In genomic region chr16:45259663-45260062, GRCm38 (mm10) we compare ENCODE assay signal across 13 mouse cellular contexts. TPM values are rescaled to one million over a fixed set of nuclear protein-coding genes. Genes with fewer than 3 reads are reported as not detected.
DNase-seq lines count a peak whose midpoint lies in the region; ATAC-seq lines count a peak whose summit lies in the region.
"Had no signal": no experiment of that assay in that cellular context is flagged by ENCODE, and none has a peak within 500 bp of the region (broad histone marks: within the 10 kb centered on the region; RNA-seq: fewer than 3 reads in every experiment).

No protein-coding gene starts in this region.

- no peaks in the 10 kb centered on the region for H3K27me3 ChIP-seq in liver, embryonic 13.5 days
- H3K27me3 ChIP-seq: embryonic facial prominence, embryonic 13.5 days; liver, embryonic 15.5 days; midbrain, embryonic 15.5 days had no signal

- no peak overlapping the region for H3K27ac ChIP-seq in liver, embryonic 13.5 days
- H3K27ac ChIP-seq: embryonic facial prominence, embryonic 13.5 days; gastrocnemius, adult 2 months; liver, embryonic 15.5 days; midbrain, embryonic 15.5 days had no signal

- H3K4me1 ChIP-seq in liver, embryonic 13.5 days (replicated peaks): no peaks in the 10 kb centered on the region
- H3K4me1 ChIP-seq: liver, embryonic 15.5 days; midbrain, embryonic 15.5 days had no signal

- peak; percentile 20 for DNase-seq in adrenal gland, postnatal 14 days
- no peak for DNase-seq in adrenal gland, adult 8-10 months
- DNase-seq in 3T3-L1 (ENCODE audit: low read depth, low spot score) (peak; percentile 36), NIH3T3 (ENCODE audit: low read depth) (peak; percentile 21)
- peak; percentile 8 for DNase-seq in liver, embryonic 13.5 days
- DNase-seq in right cerebral cortex, postnatal 14 days: no peak
- no peak for DNase-seq in left cerebral cortex, postnatal 4 days
- no peak for DNase-seq in gastrocnemius, adult 18-20 months (ENCODE audit: low spot score)
- DNase-seq: gastrocnemius, adult 2 months had no signal

- H3K9ac ChIP-seq in liver, embryonic 13.5 days: no peak overlapping the region
- H3K9ac ChIP-seq: embryonic facial prominence, embryonic 13.5 days; liver, embryonic 15.5 days; midbrain, embryonic 15.5 days had no signal

- no peaks in the 10 kb centered on the region for H3K36me3 ChIP-seq in liver, embryonic 13.5 days
- H3K36me3 ChIP-seq: embryonic facial prominence, embryonic 13.5 days; liver, embryonic 15.5 days; midbrain, embryonic 15.5 days had no signal

- WGBS in liver, embryonic 13.5 days (ENCODE audit: insufficient replicate concordance): 75% methylated on average over 2 of the region's 2 CpGs

- intact Hi-C loops in left cerebral cortex, postnatal 4 days (cut with DNase I): no loop called here

- no peak overlapping the region for H3K4me2 ChIP-seq in liver, embryonic 13.5 days
- H3K4me2 ChIP-seq: embryonic facial prominence, embryonic 13.5 days; liver, embryonic 15.5 days; midbrain, embryonic 15.5 days had no signal

- no peak for ATAC-seq in liver, embryonic 13.5 days (ENCODE audit: low read depth)
- ATAC-seq: midbrain, embryonic 15.5 days had no signal

- no peak overlapping the region for H3K4me3 ChIP-seq in liver, embryonic 13.5 days (replicated peaks)
- H3K4me3 ChIP-seq: embryonic facial prominence, embryonic 13.5 days; gastrocnemius, adult 2 months; liver, embryonic 15.5 days; midbrain, embryonic 15.5 days had no signal

- H3K9me3 ChIP-seq in liver, embryonic 13.5 days (replicated peaks): no peaks in the 10 kb centered on the region
- H3K9me3 ChIP-seq: embryonic facial prominence, embryonic 13.5 days; liver, embryonic 15.5 days; midbrain, embryonic 15.5 days had no signal

RNA-seq across cellular contexts. Expression of gene Btla, which starts 35.5 kb away (rescaled TPM):
- total RNA-seq in adrenal gland, postnatal 14 days (2021): 1.0 and 13.8 TPM in 2 replicates
- under 1 TPM; 0.52 to 0.97 (median 0.67) TPM for total RNA-seq in adrenal gland, adult 8-10 months (2022)
- 0.27 and 0.68 TPM in 2 replicates for polyA plus RNA-seq in liver, embryonic 13.5 days (2015; fragmentation: Nextera tagmentation; extraction: Ambion mirVana)
- under 1 TPM; 0.18 to 0.78 TPM for total RNA-seq in left cerebral cortex, postnatal 4 days (2021)
- under 1 TPM; 0.14 to 0.23 TPM for total RNA-seq in gastrocnemius, adult 18-20 months (2021)
- polyA plus RNA-seq: stomach, embryonic 14.5 days had no signal

Comparison
In these comparisons a context has a peak if more than half of its experiments do, and no peak if none do; other contexts are left out.
1. DNase-seq: peak in adrenal gland, postnatal 14 days (single experiment), 3T3-L1 (single experiment), NIH3T3 (single experiment) and liver, embryonic 13.5 days (single experiment); none in adrenal gland, adult 8-10 months (single experiment), right cerebral cortex, postnatal 14 days (single experiment), left cerebral cortex, postnatal 4 days (single experiment) and gastrocnemius, adult 18-20 months (single experiment).